Comparison of ENCODE assay signal across 15 mouse cellular contexts in genomic region chr15:3775865-3776264, GRCm38 (mm10).
"Had no signal": no experiment of that assay in that cellular context is flagged by ENCODE, and none has a peak within 500 bp of the region (broad histone marks: within the 10 kb centered on the region; RNA-seq: fewer than 3 reads in every experiment).

No protein-coding gene starts in this region.

- ATAC-seq: hindbrain, postnatal 0 days; intestine, postnatal 0 days; liver, embryonic 12.5 days had no signal

- DNase-seq: gastrocnemius, postnatal 14 days; gastrocnemius, postnatal 36 days; heart, adult 18-20 months; heart, postnatal 10 days; kidney, adult 18-20 months; kidney, adult 8-10 months; kidney, postnatal 10 days; kidney, postnatal 25 days; kidney, postnatal 4 days; layer of hippocampus, postnatal 36 days; left cerebral cortex, postnatal 4 days; lung, adult 18-20 months had no signal
